ENCODE assay signal across 8 mouse cellular contexts in the genomic region with DNA sequence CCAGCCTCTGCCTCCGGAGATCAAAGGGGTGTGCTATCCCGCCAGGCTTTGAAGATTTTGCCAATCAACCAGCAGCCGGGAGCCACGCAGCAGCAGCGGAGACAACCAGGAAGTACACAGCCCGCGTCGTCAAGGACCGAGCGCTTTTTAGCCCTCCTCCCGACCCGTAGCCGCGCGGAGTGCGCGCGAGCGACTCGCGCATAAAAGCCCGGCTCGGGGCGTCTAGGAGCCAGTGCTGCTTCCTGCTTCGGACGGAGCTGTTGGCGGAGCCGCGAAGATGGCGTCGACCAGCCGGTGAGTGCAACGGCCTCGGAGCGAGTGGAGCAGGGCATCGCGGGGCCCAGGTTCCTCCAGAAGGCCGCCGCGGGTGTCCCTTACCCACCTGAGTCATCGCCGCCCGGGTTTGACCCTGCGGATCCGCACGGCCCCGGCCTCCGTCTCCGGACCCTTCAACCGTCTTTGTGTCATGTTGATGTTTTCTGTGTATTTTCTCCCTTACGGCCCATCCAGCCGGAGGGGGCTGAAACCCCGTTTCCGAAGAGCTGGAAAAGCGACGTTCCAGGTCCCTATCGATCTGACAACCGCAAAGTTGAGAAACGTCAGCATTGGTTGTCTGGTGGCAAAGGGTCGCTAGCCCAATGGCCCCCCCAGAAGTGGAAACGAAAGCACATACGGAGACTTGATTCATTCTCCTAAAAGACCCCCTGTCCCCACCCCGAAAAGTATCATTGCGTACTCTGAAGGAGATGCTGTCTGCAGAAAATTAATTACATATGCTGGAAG. TPM values are rescaled to one million over a fixed set of nuclear protein-coding genes. Genes with fewer than 3 reads are reported as not detected.
DNase-seq lines count a peak whose midpoint lies in the region; ATAC-seq lines count a peak whose summit lies in the region.

A gene (plus strand): TSS at position 51 of the 783 bp plus-strand sequence.

- H3K36me3 ChIP-seq in hindbrain, embryonic 13.5 days: no peaks in the 10 kb centered on the region

- ATAC-seq in hindbrain, embryonic 13.5 days (ENCODE audit: low FRiP score): peak; percentile 100

- peak within 1 kb of the TSS; percentile 94 for H3K9ac ChIP-seq in hindbrain, embryonic 13.5 days

- DNase-seq in NIH3T3 (ENCODE audit: low read depth): peak; percentile 97
- DNase-seq in cerebellum, postnatal 10 days: peak; percentile 97
- DNase-seq in frontal cortex, postnatal 14 days (ENCODE audit: low spot score in 2 of 2): peak; percentile 84 to 88
- DNase-seq in layer of hippocampus, postnatal 25 days (ENCODE audit: extremely low spot score in 1 of 2, low spot score in 1 of 2): peak; percentile 88
- DNase-seq in lung, postnatal 25 days (ENCODE audit: low spot score): peak; percentile 94
- peak; percentile 96 for DNase-seq in retina, embryonic 14.5 days (ENCODE audit: low spot score)
- peak; percentile 97 for DNase-seq in thymus, postnatal 4 days

- H3K4me1 ChIP-seq in hindbrain, embryonic 13.5 days (replicated peaks): peaks cover 17% of the 10 kb centered on the region

- H3K27ac ChIP-seq in hindbrain, embryonic 13.5 days: peak within 1 kb of the TSS; percentile 94

- no peaks in the 10 kb centered on the region for H3K27me3 ChIP-seq in hindbrain, embryonic 13.5 days

- H3K4me2 ChIP-seq in hindbrain, embryonic 13.5 days: peak within 1 kb of the TSS; percentile 66

- H3K4me3 ChIP-seq in hindbrain, embryonic 13.5 days: peak within 1 kb of the TSS; percentile 69

- under 1% methylated on average over 64 of the region's 64 CpGs for WGBS in hindbrain, embryonic 13.5 days

- no peaks in the 10 kb centered on the region for H3K9me3 ChIP-seq in hindbrain, embryonic 13.5 days

RNA-seq across cellular contexts. Expression of the gene that starts here (rescaled TPM):
- 92.3 and 94.3 TPM in 2 replicates for polyA plus RNA-seq in hindbrain, embryonic 13.5 days (2015; fragmentation: Nextera tagmentation; extraction: Ambion mirVana)
- 10 to 100 TPM; 36.9 to 44.7 TPM for total RNA-seq in layer of hippocampus, postnatal 25 days (2021)

Comparison
In these comparisons a context has a peak if more than half of its experiments do, and no peak if none do; other contexts are left out.
1. Peak in every context shown above with its lines: DNase-seq, ATAC-seq, H3K4me3 ChIP-seq and H3K27ac ChIP-seq.